Mouse (Mus musculus): ENCODE measurements around the gene Adamtsl5. TPM values are rescaled to one million over a fixed set of nuclear protein-coding genes. Genes with fewer than 3 reads are reported as not detected.

Gene Adamtsl5
- total and polyA plus RNA-seq, 2 experiments from 2014 or later = 14.6 to 34.6 TPM

GRCm38 (mm10) chr10:80321014-80321669, 27.1 kb downstream of the Adamtsl5 start:
- Histone ChIP-seq H3K4me3 (ENCODE audit: low read depth, low read length) (no peak overlapping the region), H3K4me2 (ENCODE audit: low read depth, low read length) (no peak overlapping the region), H3K9ac (replicated peaks; ENCODE audit: low read depth, low read length) (no peak overlapping the region), H3K9me3 (replicated peaks; ENCODE audit: control insufficient read depth, low read length) (no peaks in the 10 kb centered on the region), H3K36me3 (replicated peaks; ENCODE audit: control insufficient read depth, insufficient read depth, low read length) (peaks cover 10% of the 10 kb centered on the region), H3K4me1 (ENCODE audit: control insufficient read depth, insufficient read depth) (peaks cover 22% of the 10 kb centered on the region), H3K27ac (ENCODE audit: low read depth) (no peak overlapping the region), H3K27me3 (ENCODE audit: control insufficient read depth, insufficient read depth, low read length) (peaks cover 1% of the 10 kb centered on the region; the same call in 1 of the 2 replicates)
- WGBS = 70% methylated on average over 6 of the region's 6 CpGs
- TF ChIP-seq EP300 (IDR thresholded peaks at IDR 0.05; ENCODE audit: low read depth) (no peak), CTCF (IDR thresholded peaks at IDR 0.05; ENCODE audit: low read depth) (no peak)
- ATAC-seq (ENCODE audit: insufficient read depth, low read depth) (no peak), DNase-seq (ENCODE audit: low spot score) (no peak)

DNA sequence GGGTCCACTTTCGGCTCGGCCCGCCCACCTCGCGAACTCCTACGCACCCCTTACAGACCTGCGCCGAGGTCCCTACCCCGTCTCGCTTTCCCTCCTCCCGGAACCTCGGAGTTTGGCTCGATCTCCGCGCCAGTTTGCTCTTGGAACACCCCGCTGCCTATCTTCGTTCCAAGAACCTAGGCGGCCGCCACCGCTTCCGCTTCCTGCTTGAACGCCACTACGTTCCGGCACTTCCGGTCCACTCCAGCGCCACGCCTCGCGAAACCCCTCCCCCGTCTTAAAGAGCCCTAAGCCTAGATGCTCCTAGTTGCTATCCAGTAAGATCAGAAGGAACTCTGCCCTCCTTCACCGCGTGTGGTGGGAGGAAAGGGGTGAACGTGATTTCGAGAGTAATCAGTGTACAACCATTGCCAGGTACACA, 27.9 kb downstream of the Adamtsl5 start, which contains the start of gene 2310011J03Rik:
2310011J03Rik (minus strand) TSS at position 198 of the 421 bp plus-strand sequence.
- Histone ChIP-seq H3K27me3 (ENCODE audit: control insufficient read depth, insufficient read depth, low read length) (peaks cover 9% of the 10 kb centered on the region), H3K36me3 (replicated peaks; ENCODE audit: control insufficient read depth, insufficient read depth, low read length) (peaks cover 10% of the 10 kb centered on the region), H3K9me3 (replicated peaks; ENCODE audit: control insufficient read depth, low read length) (no peaks in the 10 kb centered on the region), H3K4me1 (ENCODE audit: control insufficient read depth, insufficient read depth) (peaks cover 30% of the 10 kb centered on the region), H3K4me2 (ENCODE audit: low read depth, low read length) (peak within 1 kb of the TSS; percentile 82), H3K27ac (ENCODE audit: low read depth) (peak within 1 kb of the TSS; percentile 79), H3K4me3 (ENCODE audit: low read depth, low read length) (peak within 1 kb of the TSS; percentile 83), H3K9ac (replicated peaks; ENCODE audit: low read depth, low read length) (peak within 1 kb of the TSS; percentile 75)
- under 1% methylated on average over 34 of the region's 34 CpGs for WGBS
- peak; percentile 49; the same call in 1 of the 2 replicates for ATAC-seq (ENCODE audit: insufficient read depth, low read depth)
- peak; percentile 94 for DNase-seq (ENCODE audit: low spot score)
- TF ChIP-seq CTCF (IDR thresholded peaks at IDR 0.05; ENCODE audit: low read depth) (no peak), EP300 (IDR thresholded peaks at IDR 0.05; ENCODE audit: low read depth) (peak; percentile 66)

GRCm38 (mm10) chr10:80317011-80317410, 31.2 kb downstream of the Adamtsl5 start:
- Histone ChIP-seq H3K4me3 (ENCODE audit: low read depth, low read length) (no peak overlapping the region), H3K4me2 (ENCODE audit: low read depth, low read length) (no peak overlapping the region), H3K27ac (ENCODE audit: low read depth) (no peak overlapping the region), H3K36me3 (replicated peaks; ENCODE audit: control insufficient read depth, insufficient read depth, low read length) (peaks cover 10% of the 10 kb centered on the region), H3K9me3 (replicated peaks; ENCODE audit: control insufficient read depth, low read length) (no peaks in the 10 kb centered on the region), H3K9ac (replicated peaks; ENCODE audit: low read depth, low read length) (no peak overlapping the region), H3K27me3 (ENCODE audit: control insufficient read depth, insufficient read depth, low read length) (peaks cover 39% of the 10 kb centered on the region), H3K4me1 (ENCODE audit: control insufficient read depth, insufficient read depth) (peaks cover 34% of the 10 kb centered on the region)
- ATAC-seq (ENCODE audit: insufficient read depth, low read depth) = no peak
- no peak for DNase-seq (ENCODE audit: low spot score)
- no peak for TF ChIP-seq EP300 (IDR thresholded peaks at IDR 0.05; ENCODE audit: low read depth)
- no peak for TF ChIP-seq CTCF (IDR thresholded peaks at IDR 0.05; ENCODE audit: low read depth)
- 45% methylated on average over 10 of the region's 10 CpGs for WGBS

DNA sequence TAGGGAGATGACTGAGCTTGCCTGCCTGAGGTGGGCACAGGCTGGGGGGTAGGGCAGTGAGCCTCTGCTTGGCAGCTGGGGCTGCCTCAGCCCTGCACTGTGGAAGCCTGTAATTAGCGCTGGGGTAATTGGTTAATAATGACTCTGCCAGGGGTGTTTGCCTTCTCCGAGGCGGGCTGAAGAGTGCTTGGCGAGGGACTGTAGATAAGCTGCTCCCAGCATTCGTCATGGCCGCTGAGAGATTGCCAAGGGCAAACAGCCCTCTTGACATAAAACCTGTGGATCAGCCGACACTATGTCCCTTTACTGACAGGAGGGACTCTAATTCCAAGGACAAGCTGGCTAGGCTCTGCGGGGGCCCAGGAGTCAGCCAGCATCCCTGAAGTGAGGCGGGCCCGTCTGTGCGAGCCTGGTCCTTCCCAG, 31.8 kb downstream of the Adamtsl5 start:
- peak; percentile 62 for DNase-seq (ENCODE audit: low spot score)
- peaks cover 46% of the 10 kb centered on the region for H3K27me3 ChIP-seq (ENCODE audit: control insufficient read depth, insufficient read depth, low read length)
- 15% methylated on average over 11 of the region's 11 CpGs for WGBS
- no peak overlapping the region for H3K4me3 ChIP-seq (ENCODE audit: low read depth, low read length)
- H3K36me3 ChIP-seq (replicated peaks; ENCODE audit: control insufficient read depth, insufficient read depth, low read length) = peaks cover 10% of the 10 kb centered on the region
- peaks cover 34% of the 10 kb centered on the region for H3K4me1 ChIP-seq (ENCODE audit: control insufficient read depth, insufficient read depth)
- peak; percentile 53 for ATAC-seq (ENCODE audit: insufficient read depth, low read depth)
- peak overlapping the region; percentile 40 for H3K27ac ChIP-seq (ENCODE audit: low read depth)
- H3K4me2 ChIP-seq (ENCODE audit: low read depth, low read length) = peak overlapping the region; percentile 27
- TF ChIP-seq CTCF (IDR thresholded peaks at IDR 0.05; ENCODE audit: low read depth) (no peak), EP300 (IDR thresholded peaks at IDR 0.05; ENCODE audit: low read depth) (no peak)
- H3K9ac ChIP-seq (replicated peaks; ENCODE audit: low read depth, low read length) = 0 out of 2 replicates have a peak overlapping the region, but pooled peaks have one; percentile 14
- H3K9me3 ChIP-seq (replicated peaks; ENCODE audit: control insufficient read depth, low read length) = no peaks in the 10 kb centered on the region

- no peak overlapping the region for H3K9ac ChIP-seq (replicated peaks; ENCODE audit: low read depth, low read length)
- WGBS = 38% methylated on average over 27 of the region's 27 CpGs
- H3K4me2 ChIP-seq (ENCODE audit: low read depth, low read length) = no peak overlapping the region
- no peak overlapping the region for H3K4me3 ChIP-seq (ENCODE audit: low read depth, low read length)
- TF ChIP-seq CTCF (IDR thresholded peaks at IDR 0.05; ENCODE audit: low read depth) = no peak
- no peak for TF ChIP-seq EP300 (IDR thresholded peaks at IDR 0.05; ENCODE audit: low read depth)
- H3K27ac ChIP-seq (ENCODE audit: low read depth) = no peak overlapping the region
- peaks cover 56% of the 10 kb centered on the region for H3K27me3 ChIP-seq (ENCODE audit: control insufficient read depth, insufficient read depth, low read length)
- peaks cover 10% of the 10 kb centered on the region for H3K36me3 ChIP-seq (replicated peaks; ENCODE audit: control insufficient read depth, insufficient read depth, low read length)
- peaks cover 34% of the 10 kb centered on the region for H3K4me1 ChIP-seq (ENCODE audit: control insufficient read depth, insufficient read depth)
- ATAC-seq (ENCODE audit: insufficient read depth, low read depth) (no peak), DNase-seq (ENCODE audit: low spot score) (no peak)
- H3K9me3 ChIP-seq (replicated peaks; ENCODE audit: control insufficient read depth, low read length) = no peaks in the 10 kb centered on the region
Observed at GRCm38 (mm10) chr10:80315315-80315714, 32.9 kb downstream of the Adamtsl5 start.

Data from heart, postnatal 0 days (tissue).